17 mouse cellular contexts compared by ENCODE assay signal in genomic region chr10:86468612-86469546, GRCm38 (mm10).
"Had no signal": no experiment of that assay in that cellular context is flagged by ENCODE, and none has a peak within 500 bp of the region (broad histone marks: within the 10 kb centered on the region; RNA-seq: fewer than 3 reads in every experiment).

No protein-coding gene starts in this region.

- H3K27me3 ChIP-seq: limb, embryonic 13.5 days; liver, embryonic 12.5 days; liver, embryonic 15.5 days; stomach, embryonic 15.5 days had no signal

- ATAC-seq: intestine, postnatal 0 days; liver, embryonic 12.5 days had no signal

- DNase-seq: kidney, postnatal 25 days; layer of hippocampus, adult 9-11 months; liver; midbrain, embryonic 14.5 days; right cerebral cortex, adult 18-20 months; right cerebral cortex, postnatal 25 days; thymus, postnatal 25 days had no signal

- H3K27ac ChIP-seq: kidney, postnatal 0 days; layer of hippocampus, adult 2 months; limb, embryonic 10.5 days; limb, embryonic 13.5 days; liver, embryonic 12.5 days; liver, embryonic 15.5 days; macrophage; stomach, embryonic 15.5 days had no signal

- H3K4me2 ChIP-seq: limb, embryonic 13.5 days; liver, embryonic 12.5 days; liver, embryonic 15.5 days; midbrain, embryonic 11.5 days; stomach, embryonic 15.5 days had no signal

- H3K36me3 ChIP-seq: limb, embryonic 10.5 days; limb, embryonic 13.5 days; liver, embryonic 12.5 days; liver, embryonic 15.5 days; stomach, embryonic 15.5 days had no signal

- H3K4me1 ChIP-seq: limb, embryonic 10.5 days; limb, embryonic 13.5 days; liver, embryonic 12.5 days; liver, embryonic 15.5 days; stomach, embryonic 15.5 days had no signal

- H3K9ac ChIP-seq: limb, embryonic 13.5 days; liver, embryonic 12.5 days; liver, embryonic 15.5 days; stomach, embryonic 15.5 days had no signal

- H3K9me3 ChIP-seq: limb, embryonic 10.5 days; limb, embryonic 13.5 days; liver, embryonic 12.5 days; liver, embryonic 15.5 days; stomach, embryonic 15.5 days had no signal

- H3K4me3 ChIP-seq: layer of hippocampus, adult 2 months; limb, embryonic 10.5 days; limb, embryonic 13.5 days; liver, embryonic 12.5 days; liver, embryonic 15.5 days; stomach, embryonic 15.5 days had no signal
